Mouse (Mus musculus) forebrain, embryonic 13.5 days (tissue): Measurements from ENCODE around the gene Pigl. TPM values are rescaled to one million over a fixed set of nuclear protein-coding genes. Genes with fewer than 3 reads are reported as not detected.

Source experiments
- polyA plus RNA-seq: library from polyadenylated mRNA; unstranded; fragments of >200 nt; fragmentation: Nextera tagmentation; extraction: Ambion mirVana; gene quantifications from 2 replicates; pipeline ENCODE4 v1.2.1, GENCODE M21; 2015

Gene Pigl
- polyA plus RNA-seq, 1 experiment from 2014 or later: 6.2 TPM

Other genes starting within 250 kb of the Pigl start
- gene Adora2b, start 209.5 kb upstream of the Pigl start, polyA plus RNA-seq: 1.6 and 2.8 TPM in 2 replicates
- gene Zswim7, start 177.1 kb upstream of the Pigl start, polyA plus RNA-seq: 10.3 and 11.2 TPM in 2 replicates
- 22.8 and 23.6 TPM in 2 replicates for gene Ttc19, start 177.0 kb upstream of the Pigl start, polyA plus RNA-seq
- gene Ncor1, start 81 bp downstream of the Pigl start, polyA plus RNA-seq: 120 and 170 TPM in 2 replicates
- gene Cenpv, start 80.8 kb downstream of the Pigl start, polyA plus RNA-seq: 74.4 and 78.7 TPM in 2 replicates
- gene Ubb, start 92.7 kb downstream of the Pigl start, polyA plus RNA-seq: 4,545 and 4,559 TPM in 2 replicates
- gene Trpv2, start 116.0 kb downstream of the Pigl start, polyA plus RNA-seq: 8.2 and 9.1 TPM in 2 replicates
- gene Lrrc75a, start 190.1 kb downstream of the Pigl start, polyA plus RNA-seq: 8.0 and 9.4 TPM in 2 replicates
- gene Mmgt2, start 190.2 kb downstream of the Pigl start, polyA plus RNA-seq: 31.3 and 33.2 TPM in 2 replicates